Mouse (Mus musculus) heart, embryonic 13.5 days (tissue): ENCODE results near the gene Tnnc2. TPM values are rescaled to one million over a fixed set of nuclear protein-coding genes. Genes with fewer than 3 reads are reported as not detected.

Experiments used
- ATAC-seq: fragments of 200-750 bp; cut with Nextera tagmentation; 2 replicates; pipeline ENCODE4 v1.8.0; 2017; ENCODE audit warnings: moderate TSS enrichment; ENCODE audit not compliant: insufficient number of reproducible peaks, low FRiP score, low TSS enrichment; ENCODE audit errors: extremely low read depth
- H3K27ac ChIP-seq: fragments of 300-500 bp; sonication (generic); replicated peaks from 2 replicates; pipeline ENCODE4 v1.5.1; 2015; ENCODE audit warnings: moderate library complexity, mild to moderate bottlenecking, inconsistent platforms
- H3K27me3 ChIP-seq: fragments of 300-500 bp; sonication (generic); replicated peaks from 2 replicates; pipeline ENCODE4 v1.6.1; 2015; ENCODE audit warnings: mild to moderate bottlenecking, inconsistent platforms
- H3K36me3 ChIP-seq: fragments of 300-500 bp; sonication (generic); 2 replicates; pipeline ENCODE4 v1.6.1; 2015; ENCODE audit warnings: mild to moderate bottlenecking, inconsistent platforms
- H3K4me1 ChIP-seq: fragments of 300-500 bp; sonication (generic); 2 replicates; pipeline ENCODE4 v1.6.1; 2015; ENCODE audit warnings: inconsistent platforms
- H3K4me2 ChIP-seq: fragments of 300-500 bp; sonication (generic); 2 replicates; pipeline ENCODE4 v1.6.1; 2015; ENCODE audit warnings: inconsistent platforms, mild to moderate bottlenecking, moderate library complexity
- H3K4me3 ChIP-seq: fragments of 300-500 bp; sonication (generic); 2 replicates; pipeline ENCODE4 v1.5.1; 2015; ENCODE audit warnings: moderate library complexity, mild to moderate bottlenecking, inconsistent platforms
- H3K9ac ChIP-seq: fragments of 300-500 bp; sonication (generic); 2 replicates; pipeline ENCODE4 v1.6.1; 2015; ENCODE audit warnings: inconsistent platforms, mild to moderate bottlenecking, moderate library complexity
- H3K9me3 ChIP-seq: fragments of 300-500 bp; sonication (generic); 2 replicates; pipeline ENCODE4 v1.6.1; 2016; ENCODE audit warnings: inconsistent platforms
- WGBS: fragments of 180-500 bp; shearing (Covaris S2); methylation state at CpG from one replicate; pipeline ENCODE4 v1.1.7; 2015; ENCODE audit warnings: mixed read lengths; 5-methylcytosine and 5-hydroxymethylcytosine counted together
- polyA plus RNA-seq: library from polyadenylated mRNA; unstranded; fragments of >200 nt; fragmentation: Nextera tagmentation; extraction: Ambion mirVana; gene quantifications from 2 replicates; pipeline ENCODE4 v1.2.1, GENCODE M21; 2015

Gene Tnnc2
- polyA plus RNA-seq, 1 experiment from 2014 or later, result 1.0 TPM

GRCm38 (mm10) chr2:164794293-164794692 lies 14.5 kb upstream of the Tnnc2 start:
- Histone ChIP-seq H3K27ac (peak overlapping the region; percentile 75), H3K4me2 (no peak overlapping the region), H3K9me3 (no peaks in the 10 kb centered on the region), H3K4me3 (no peak overlapping the region), H3K27me3 (no peaks in the 10 kb centered on the region), H3K36me3 (peaks cover 93% of the 10 kb centered on the region), H3K9ac (no peak overlapping the region), H3K4me1 (peaks cover 16% of the 10 kb centered on the region)
- 29% methylated on average over 5 of the region's 5 CpGs for WGBS
- no peak for ATAC-seq

GRCm38 (mm10) chr2:164793772-164794171 lies 14.0 kb upstream of the Tnnc2 start:
- Histone ChIP-seq H3K9ac (peak overlapping the region; percentile 57; the same call in 1 of the 2 replicates), H3K4me3 (no peak overlapping the region), H3K36me3 (peaks cover 92% of the 10 kb centered on the region), H3K4me1 (peaks cover 19% of the 10 kb centered on the region), H3K9me3 (no peaks in the 10 kb centered on the region), H3K27me3 (no peaks in the 10 kb centered on the region), H3K27ac (peak overlapping the region; percentile 75), H3K4me2 (no peak overlapping the region)
- ATAC-seq, result no peak
- 90% methylated on average over 2 of the region's 2 CpGs for WGBS

- H3K9me3 ChIP-seq, result no peaks in the 10 kb centered on the region
- ATAC-seq, result no peak
- 47% methylated on average over 3 of the region's 3 CpGs for WGBS
- H3K9ac ChIP-seq, result peak overlapping the region; percentile 29; the same call in 1 of the 2 replicates
- no peak overlapping the region for H3K4me2 ChIP-seq
- peak overlapping the region; percentile 75 for H3K27ac ChIP-seq
- H3K4me3 ChIP-seq, result no peak overlapping the region
- H3K36me3 ChIP-seq, result peaks cover 92% of the 10 kb centered on the region
- H3K27me3 ChIP-seq, result no peaks in the 10 kb centered on the region
- peaks cover 24% of the 10 kb centered on the region for H3K4me1 ChIP-seq
Observed at GRCm38 (mm10) chr2:164793236-164793635, 13.5 kb upstream of the Tnnc2 start.

GRCm38 (mm10) chr2:164792400-164793190 lies 12.8 kb upstream of the Tnnc2 start:
- 84% methylated on average over 12 of the region's 12 CpGs for WGBS
- Histone ChIP-seq H3K27me3 (no peaks in the 10 kb centered on the region), H3K4me1 (peaks cover 30% of the 10 kb centered on the region), H3K36me3 (peaks cover 89% of the 10 kb centered on the region), H3K4me2 (no peak overlapping the region), H3K4me3 (no peak overlapping the region), H3K9ac (no peak overlapping the region), H3K27ac (peak overlapping the region; percentile 75), H3K9me3 (no peaks in the 10 kb centered on the region)
- no peak for ATAC-seq

GRCm38 (mm10) chr2:164791841-164792261 lies 12.1 kb upstream of the Tnnc2 start:
- no peaks in the 10 kb centered on the region for H3K9me3 ChIP-seq
- H3K36me3 ChIP-seq, result peaks cover 84% of the 10 kb centered on the region
- H3K27ac ChIP-seq, result no peak overlapping the region
- H3K9ac ChIP-seq, result no peak overlapping the region
- 90% methylated on average over 18 of the region's 18 CpGs for WGBS
- H3K27me3 ChIP-seq, result no peaks in the 10 kb centered on the region
- no peak overlapping the region for H3K4me3 ChIP-seq
- H3K4me1 ChIP-seq, result peaks cover 37% of the 10 kb centered on the region
- ATAC-seq, result no peak
- no peak overlapping the region for H3K4me2 ChIP-seq

GRCm38 (mm10) chr2:164790451-164790850 lies 10.7 kb upstream of the Tnnc2 start:
- no peak overlapping the region for H3K27ac ChIP-seq
- no peak for ATAC-seq
- H3K4me1 ChIP-seq, result peaks cover 42% of the 10 kb centered on the region
- no peaks in the 10 kb centered on the region for H3K9me3 ChIP-seq
- no peak overlapping the region for H3K9ac ChIP-seq
- no peaks in the 10 kb centered on the region for H3K27me3 ChIP-seq
- peaks cover 70% of the 10 kb centered on the region for H3K36me3 ChIP-seq
- H3K4me2 ChIP-seq, result no peak overlapping the region
- no peak overlapping the region for H3K4me3 ChIP-seq
- 69% methylated on average over 4 of the region's 4 CpGs for WGBS

GRCm38 (mm10) chr2:164788411-164788810 lies 8.6 kb upstream of the Tnnc2 start:
- ATAC-seq, result no peak
- H3K36me3 ChIP-seq, result peaks cover 54% of the 10 kb centered on the region
- no peaks in the 10 kb centered on the region for H3K27me3 ChIP-seq
- 59% methylated on average over 4 of the region's 4 CpGs for WGBS
- H3K4me1 ChIP-seq, result peaks cover 42% of the 10 kb centered on the region
- no peak overlapping the region for H3K4me2 ChIP-seq
- H3K9ac ChIP-seq, result peak overlapping the region; percentile 30; the same call in 1 of the 2 replicates
- no peak overlapping the region for H3K27ac ChIP-seq
- no peaks in the 10 kb centered on the region for H3K9me3 ChIP-seq
- H3K4me3 ChIP-seq, result no peak overlapping the region

GRCm38 (mm10) chr2:164787779-164788178 lies 8.0 kb upstream of the Tnnc2 start:
- Histone ChIP-seq H3K4me3 (no peak overlapping the region), H3K4me2 (peak overlapping the region; percentile 87), H3K9ac (peak overlapping the region; percentile 28; the same call in 1 of the 2 replicates), H3K4me1 (peaks cover 36% of the 10 kb centered on the region), H3K36me3 (peaks cover 47% of the 10 kb centered on the region), H3K27me3 (no peaks in the 10 kb centered on the region), H3K27ac (no peak overlapping the region), H3K9me3 (no peaks in the 10 kb centered on the region)
- no peak for ATAC-seq
- WGBS, result 84% methylated on average over 10 of the region's 10 CpGs

- no peak for ATAC-seq
- H3K4me1 ChIP-seq, result peaks cover 36% of the 10 kb centered on the region
- H3K36me3 ChIP-seq, result peaks cover 40% of the 10 kb centered on the region
Observed at GRCm38 (mm10) chr2:164787032-164787431, 7.3 kb upstream of the Tnnc2 start.

GRCm38 (mm10) chr2:164786388-164786885 lies 6.7 kb upstream of the Tnnc2 start:
- peak overlapping the region; percentile 80 for H3K4me3 ChIP-seq
- peaks cover 34% of the 10 kb centered on the region for H3K36me3 ChIP-seq
- peak overlapping the region; percentile 95 for H3K27ac ChIP-seq
- 0 out of 2 replicates have a peak, but pooled peaks have one; percentile 2 for ATAC-seq
- no peaks in the 10 kb centered on the region for H3K27me3 ChIP-seq
- H3K4me1 ChIP-seq, result peaks cover 36% of the 10 kb centered on the region
- 4% methylated on average over 15 of the region's 15 CpGs for WGBS
- peak overlapping the region; percentile 95 for H3K9ac ChIP-seq
- H3K4me2 ChIP-seq, result peak overlapping the region; percentile 87
- H3K9me3 ChIP-seq, result no peaks in the 10 kb centered on the region

More at GRCm38 (mm10) chr2:164787032-164787431, 7.3 kb upstream of the Tnnc2 start:
- WGBS, result 81% methylated on average over 3 of the region's 3 CpGs
- peak overlapping the region; percentile 80 for H3K4me3 ChIP-seq
- peak overlapping the region; percentile 95 for H3K27ac ChIP-seq
- peak overlapping the region; percentile 87 for H3K4me2 ChIP-seq
- no peaks in the 10 kb centered on the region for H3K27me3 ChIP-seq
- H3K9me3 ChIP-seq, result no peaks in the 10 kb centered on the region
- peak overlapping the region; percentile 95 for H3K9ac ChIP-seq

- Histone ChIP-seq H3K9ac (peak within 1 kb of the TSS; percentile 95), H3K27me3 (no peaks in the 10 kb centered on the region), H3K4me3 (peak within 1 kb of the TSS; percentile 80), H3K4me1 (peaks cover 36% of the 10 kb centered on the region), H3K36me3 (peaks cover 27% of the 10 kb centered on the region), H3K9me3 (no peaks in the 10 kb centered on the region), H3K4me2 (peak within 1 kb of the TSS; percentile 87), H3K27ac (peak within 1 kb of the TSS; percentile 95)
- ATAC-seq, result peak; percentile 94
- WGBS, result under 1% methylated on average over 89 of the region's 89 CpGs
Observed at GRCm38 (mm10) chr2:164785481-164786387, 6.0 kb upstream of the Tnnc2 start, which contains the start of gene Snx21. TSS of gene Snx21 (plus strand) at chr2:164785823.
